Mouse (Mus musculus) embryonic facial prominence, embryonic 12.5 days (tissue): ENCODE results near the gene Stard3. TPM values are rescaled to one million over a fixed set of nuclear protein-coding genes. Genes with fewer than 3 reads are reported as not detected.

Experiments
- ATAC-seq: fragments of 200-750 bp; cut with Nextera tagmentation; 2 replicates; pipeline ENCODE4 v1.8.0; 2017; ENCODE audit not compliant: insufficient number of reproducible peaks, insufficient read depth, low FRiP score, low TSS enrichment
- H3K27ac ChIP-seq: fragments of 300-500 bp; sonication (generic); 2 replicates; pipeline ENCODE4 v1.5.1; 2016; ENCODE audit warnings: mild to moderate bottlenecking
- H3K27me3 ChIP-seq: fragments of 300-500 bp; sonication (generic); 2 replicates; pipeline ENCODE4 v1.6.1; 2016; ENCODE audit warnings: mild to moderate bottlenecking, moderate library complexity
- H3K36me3 ChIP-seq: fragments of 300-500 bp; sonication (generic); 2 replicates; pipeline ENCODE4 v1.6.1; 2016; ENCODE audit warnings: mild to moderate bottlenecking
- H3K4me1 ChIP-seq: fragments of 300-500 bp; sonication (generic); 2 replicates; pipeline ENCODE4 v1.6.1; 2016
- H3K4me2 ChIP-seq: fragments of 300-500 bp; sonication (generic); replicated peaks from 2 replicates; pipeline ENCODE4 v1.6.1; 2016; ENCODE audit warnings: mild to moderate bottlenecking, moderate library complexity
- H3K4me3 ChIP-seq: fragments of 300-500 bp; sonication (generic); 2 replicates; pipeline ENCODE4 v1.5.1; 2016; ENCODE audit warnings: mild to moderate bottlenecking
- H3K9ac ChIP-seq: fragments of 300-500 bp; sonication (generic); 2 replicates; pipeline ENCODE4 v1.6.1; 2016; ENCODE audit warnings: mild to moderate bottlenecking, moderate library complexity
- H3K9me3 ChIP-seq: fragments of 300-500 bp; sonication (generic); 2 replicates; pipeline ENCODE4 v1.6.1; 2016; ENCODE audit warnings: mild to moderate bottlenecking, moderate library complexity
- WGBS: fragments of 180-500 bp; shearing (Covaris S2); methylation state at CpG from one replicate; pipeline ENCODE4 v1.1.7; 2016; 5-methylcytosine and 5-hydroxymethylcytosine counted together
- polyA plus RNA-seq: library from polyadenylated mRNA; unstranded; fragments of >200 nt; fragmentation: Nextera tagmentation; extraction: Ambion mirVana; gene quantifications from 2 replicates; pipeline ENCODE4 v1.2.1, GENCODE M21; 2016

Stard3 gene
- polyA plus RNA-seq, 1 experiment from 2014 or later: 39.6 TPM

GRCm38 (mm10) chr11:98354445-98354844 is 3.7 kb upstream of the Stard3 start:
- no peaks in the 10 kb centered on the region for H3K36me3 ChIP-seq
- peaks cover 22% of the 10 kb centered on the region for H3K4me1 ChIP-seq
- no peak for ATAC-seq
- 53% methylated on average over 14 of the region's 14 CpGs for WGBS
- no peak overlapping the region for H3K4me3 ChIP-seq
- no peak overlapping the region for H3K9ac ChIP-seq
- no peaks in the 10 kb centered on the region for H3K9me3 ChIP-seq
- H3K4me2 ChIP-seq: no peak overlapping the region
- H3K27ac ChIP-seq: no peak overlapping the region
- peaks cover 54% of the 10 kb centered on the region for H3K27me3 ChIP-seq

- 9% methylated on average over 6 of the region's 6 CpGs for WGBS
- Histone ChIP-seq H3K36me3 (no peaks in the 10 kb centered on the region), H3K27me3 (peaks cover 41% of the 10 kb centered on the region), H3K4me3 (no peak overlapping the region), H3K27ac (no peak overlapping the region), H3K9ac (no peak overlapping the region), H3K4me1 (peaks cover 32% of the 10 kb centered on the region), H3K4me2 (no peak overlapping the region), H3K9me3 (no peaks in the 10 kb centered on the region)
- ATAC-seq: no peak
These were observed 2.4 kb upstream of the Stard3 start for GRCm38 (mm10) chr11:98355732-98356299.

GRCm38 (mm10) chr11:98356625-98357394 is 1.4 kb upstream of the Stard3 start:
- Histone ChIP-seq H3K4me1 (peaks cover 42% of the 10 kb centered on the region), H3K9me3 (no peaks in the 10 kb centered on the region), H3K4me3 (no peak overlapping the region), H3K4me2 (no peak overlapping the region), H3K27me3 (peaks cover 31% of the 10 kb centered on the region), H3K27ac (no peak overlapping the region), H3K36me3 (peaks cover 6% of the 10 kb centered on the region; the same call in 1 of the 2 replicates), H3K9ac (no peak overlapping the region)
- 79% methylated on average over 7 of the region's 7 CpGs for WGBS
- ATAC-seq: no peak

GRCm38 (mm10) chr11:98357396-98358160 is 590 bp upstream of the Stard3 start:
- peaks cover 6% of the 10 kb centered on the region; the same call in 1 of the 2 replicates for H3K36me3 ChIP-seq
- H3K4me1 ChIP-seq: peaks cover 48% of the 10 kb centered on the region
- H3K27ac ChIP-seq: peak overlapping the region; percentile 83
- peak overlapping the region; percentile 57 for H3K9ac ChIP-seq
- H3K27me3 ChIP-seq: peaks cover 23% of the 10 kb centered on the region
- no peak for ATAC-seq
- H3K9me3 ChIP-seq: no peaks in the 10 kb centered on the region
- 13% methylated on average over 13 of the region's 13 CpGs for WGBS
- H3K4me2 ChIP-seq: peak overlapping the region; percentile 82
- peak overlapping the region; percentile 71 for H3K4me3 ChIP-seq

GRCm38 (mm10) chr11:98360866-98361521 is 2.8 kb downstream of the Stard3 start:
- ATAC-seq: no peak
- H3K27me3 ChIP-seq: no peaks in the 10 kb centered on the region
- H3K27ac ChIP-seq: no peak overlapping the region
- H3K4me1 ChIP-seq: peaks cover 40% of the 10 kb centered on the region
- no peaks in the 10 kb centered on the region for H3K9me3 ChIP-seq
- H3K9ac ChIP-seq: peak overlapping the region; percentile 24; the same call in 1 of the 2 replicates
- H3K36me3 ChIP-seq: peaks cover 6% of the 10 kb centered on the region; the same call in 1 of the 2 replicates
- H3K4me2 ChIP-seq: no peak overlapping the region; the same call in 1 of the 2 replicates
- WGBS: 38% methylated on average over 9 of the region's 9 CpGs
- H3K4me3 ChIP-seq: no peak overlapping the region

- no peaks in the 10 kb centered on the region for H3K9me3 ChIP-seq
- no peak overlapping the region for H3K9ac ChIP-seq
- H3K27ac ChIP-seq: no peak overlapping the region
- no peaks in the 10 kb centered on the region for H3K27me3 ChIP-seq
- H3K36me3 ChIP-seq: peaks cover 6% of the 10 kb centered on the region; the same call in 1 of the 2 replicates
- ATAC-seq: no peak
- no peak overlapping the region for H3K4me2 ChIP-seq
- 86% methylated on average over 5 of the region's 5 CpGs for WGBS
- no peak overlapping the region for H3K4me3 ChIP-seq
- peaks cover 32% of the 10 kb centered on the region for H3K4me1 ChIP-seq
These were observed 5.6 kb downstream of the Stard3 start for GRCm38 (mm10) chr11:98363817-98364216.

GRCm38 (mm10) chr11:98364410-98364809 is 6.2 kb downstream of the Stard3 start:
- H3K27ac ChIP-seq: no peak overlapping the region
- no peaks in the 10 kb centered on the region for H3K9me3 ChIP-seq
- WGBS: 90% methylated on average over 5 of the region's 5 CpGs
- no peak for ATAC-seq
- no peaks in the 10 kb centered on the region for H3K27me3 ChIP-seq
- no peak overlapping the region for H3K4me3 ChIP-seq
- H3K4me1 ChIP-seq: peaks cover 26% of the 10 kb centered on the region
- no peak overlapping the region for H3K9ac ChIP-seq
- no peak overlapping the region for H3K4me2 ChIP-seq
- H3K36me3 ChIP-seq: peaks cover 6% of the 10 kb centered on the region; the same call in 1 of the 2 replicates

GRCm38 (mm10) chr11:98366290-98366689 is 8.1 kb downstream of the Stard3 start:
- Histone ChIP-seq H3K4me1 (peaks cover 14% of the 10 kb centered on the region), H3K9me3 (no peaks in the 10 kb centered on the region), H3K4me2 (no peak overlapping the region), H3K4me3 (no peak overlapping the region), H3K36me3 (peaks cover 6% of the 10 kb centered on the region; the same call in 1 of the 2 replicates), H3K27ac (no peak overlapping the region), H3K27me3 (no peaks in the 10 kb centered on the region), H3K9ac (no peak overlapping the region)
- ATAC-seq: no peak
- WGBS: 73% methylated on average over 10 of the region's 10 CpGs

GRCm38 (mm10) chr11:98367171-98367862 is 9.1 kb downstream of the Stard3 start:
- Histone ChIP-seq H3K9me3 (no peaks in the 10 kb centered on the region), H3K4me1 (peaks cover 13% of the 10 kb centered on the region), H3K36me3 (no peaks in the 10 kb centered on the region), H3K4me2 (no peak overlapping the region), H3K27me3 (no peaks in the 10 kb centered on the region), H3K4me3 (no peak overlapping the region), H3K9ac (no peak overlapping the region), H3K27ac (no peak overlapping the region)
- 83% methylated on average over 10 of the region's 10 CpGs for WGBS
- ATAC-seq: no peak

- H3K4me1 ChIP-seq: peaks cover 12% of the 10 kb centered on the region
- H3K4me3 ChIP-seq: no peak overlapping the region
- H3K4me2 ChIP-seq: no peak overlapping the region
- WGBS: 83% methylated on average over 7 of the region's 7 CpGs
- no peak overlapping the region for H3K27ac ChIP-seq
- H3K9ac ChIP-seq: no peak overlapping the region
- no peaks in the 10 kb centered on the region for H3K9me3 ChIP-seq
- no peaks in the 10 kb centered on the region for H3K27me3 ChIP-seq
- 0 out of 2 replicates have a peak, but pooled peaks cover under 1% of the 10 kb centered on the region for H3K36me3 ChIP-seq
- ATAC-seq: no peak
These were observed 9.7 kb downstream of the Stard3 start for GRCm38 (mm10) chr11:98367863-98368186.

GRCm38 (mm10) chr11:98369337-98369736 is 11.2 kb downstream of the Stard3 start:
- peaks cover 7% of the 10 kb centered on the region; the same call in 1 of the 2 replicates for H3K36me3 ChIP-seq
- H3K27ac ChIP-seq: no peak overlapping the region
- H3K27me3 ChIP-seq: no peaks in the 10 kb centered on the region
- H3K9ac ChIP-seq: no peak overlapping the region
- no peak overlapping the region for H3K4me2 ChIP-seq
- peaks cover 12% of the 10 kb centered on the region for H3K4me1 ChIP-seq
- 82% methylated on average over 6 of the region's 6 CpGs for WGBS
- no peak overlapping the region for H3K4me3 ChIP-seq
- no peak for ATAC-seq
- H3K9me3 ChIP-seq: no peaks in the 10 kb centered on the region
